Mouse (Mus musculus): ENCODE data around the gene Adamtsl1.

Adamtsl1 gene

DNA sequence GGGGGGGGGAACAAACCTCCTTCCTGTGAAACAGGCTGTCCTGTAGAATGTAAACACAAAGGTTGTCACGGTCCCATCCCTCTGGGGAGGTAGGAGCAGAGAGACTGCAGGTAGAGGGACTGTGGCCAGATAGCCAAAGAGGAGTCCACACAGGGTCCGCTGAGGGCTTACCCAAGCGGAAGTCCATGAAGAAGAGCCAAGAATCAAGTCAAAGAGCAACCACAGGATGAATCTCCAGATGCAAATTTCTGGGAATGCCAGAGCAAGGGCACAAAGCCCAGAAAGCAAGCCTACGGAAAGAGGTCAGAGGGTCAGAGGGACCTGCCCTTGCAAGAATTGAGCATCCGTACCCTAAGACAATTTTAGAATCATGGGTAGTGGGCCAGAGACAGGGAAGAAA, 677.2 kb downstream of the Adamtsl1 start:
- in situ Hi-C loops (cut with MboI, MseI): no loop called here

DNA sequence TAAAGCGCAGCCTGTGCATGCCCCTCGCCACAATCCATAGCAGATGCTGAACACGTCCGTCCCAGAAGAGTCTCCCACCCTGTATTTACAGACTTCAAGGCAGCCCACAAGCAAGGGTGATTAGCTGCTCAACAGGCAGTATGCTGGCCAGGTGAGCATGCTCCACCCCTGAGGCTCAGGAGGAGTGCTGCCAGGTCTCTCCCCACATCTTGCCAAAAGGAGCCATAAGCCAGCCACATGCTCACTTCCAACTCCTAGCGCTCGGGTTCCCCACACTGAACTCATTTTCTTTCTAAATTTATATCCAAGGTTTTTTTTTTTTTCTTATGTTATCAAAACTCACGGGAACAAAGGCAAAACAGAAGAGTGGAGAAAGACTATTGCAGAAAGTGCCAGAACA, 687.8 kb downstream of the Adamtsl1 start:
- in situ Hi-C loops (cut with MboI, MseI): no loop called here

DNA sequence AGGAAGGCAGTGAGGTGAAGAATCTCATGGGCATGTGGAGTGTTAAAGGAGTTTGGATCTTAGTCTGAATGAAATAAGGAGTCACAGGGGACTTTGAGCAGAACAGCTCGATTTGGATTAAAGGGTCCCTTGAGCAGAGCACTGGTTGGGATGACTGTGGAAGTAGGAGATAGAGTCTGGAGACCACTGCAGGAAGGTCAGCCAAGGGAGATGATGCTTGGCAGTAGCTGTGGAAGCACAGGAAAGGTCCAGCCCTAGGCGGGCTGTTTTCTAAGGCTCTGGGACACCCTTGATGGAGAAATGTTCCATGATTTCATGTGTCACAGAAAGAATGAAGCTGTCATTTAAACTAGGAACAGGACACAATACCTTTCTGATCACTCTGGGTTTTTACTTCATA, 689.3 kb downstream of the Adamtsl1 start:
- in situ Hi-C loops (cut with MboI, MseI): no loop called here

DNA sequence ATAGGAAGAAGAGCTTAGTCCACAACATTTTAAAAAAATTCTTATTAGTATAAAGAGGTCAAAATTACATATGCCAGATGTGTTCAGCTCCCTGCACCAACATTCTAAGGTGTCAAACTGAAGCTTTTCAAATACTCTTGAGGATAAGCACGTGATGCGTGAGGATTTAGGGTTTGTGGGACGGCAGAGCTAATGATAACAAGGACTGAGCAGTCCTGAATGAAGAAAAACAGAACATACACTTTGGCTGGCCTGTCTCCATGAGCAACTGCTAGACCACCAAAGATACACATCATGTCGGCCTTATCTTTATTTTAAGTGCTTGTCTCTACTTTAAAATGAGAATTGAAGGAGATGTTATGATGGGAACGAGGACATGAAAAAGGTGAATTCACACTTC, 710.9 kb downstream of the Adamtsl1 start:
- in situ Hi-C loops (cut with MboI, MseI): no loop called here

DNA sequence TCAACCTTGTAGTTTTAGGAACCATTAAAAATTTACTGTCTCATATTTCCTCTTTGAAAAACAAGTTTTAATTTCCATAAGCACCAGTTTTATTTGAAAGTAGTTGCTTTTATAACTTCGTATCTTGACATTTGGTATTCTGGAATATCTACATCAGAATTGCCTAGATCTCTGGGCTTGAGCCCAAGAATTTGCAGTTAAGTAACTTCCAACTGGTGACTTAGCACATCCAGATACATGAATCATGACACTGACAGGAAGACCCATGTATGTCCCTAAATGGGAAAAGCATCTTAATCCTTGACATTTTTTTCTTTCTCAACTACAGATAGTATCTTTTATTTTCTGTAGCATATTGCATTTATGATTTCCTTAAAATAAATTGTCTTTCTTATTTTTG, 713.1 kb downstream of the Adamtsl1 start:
- in situ Hi-C loops (cut with MboI, MseI): no loop called here

DNA sequence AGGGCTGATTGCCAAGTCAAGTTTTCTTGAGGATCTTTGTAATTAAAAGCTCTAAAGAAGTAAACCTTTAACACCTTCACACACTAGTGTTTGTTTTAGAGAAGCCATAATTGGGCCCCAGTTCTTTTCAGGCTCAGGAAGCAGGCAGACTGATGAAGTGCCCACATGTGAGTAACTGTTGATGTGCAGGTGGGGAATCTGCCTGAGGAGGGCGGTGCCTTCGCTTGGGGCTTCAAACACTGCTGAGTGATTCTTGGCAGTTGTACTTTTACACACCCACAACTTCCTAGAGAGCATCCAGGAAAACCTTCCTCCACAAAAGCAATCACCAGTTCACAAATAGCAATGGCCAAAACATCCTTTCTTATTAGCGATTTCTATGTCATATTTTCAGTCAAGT, 719.2 kb downstream of the Adamtsl1 start:
- in situ Hi-C loops (cut with MboI, MseI): no loop called here

DNA sequence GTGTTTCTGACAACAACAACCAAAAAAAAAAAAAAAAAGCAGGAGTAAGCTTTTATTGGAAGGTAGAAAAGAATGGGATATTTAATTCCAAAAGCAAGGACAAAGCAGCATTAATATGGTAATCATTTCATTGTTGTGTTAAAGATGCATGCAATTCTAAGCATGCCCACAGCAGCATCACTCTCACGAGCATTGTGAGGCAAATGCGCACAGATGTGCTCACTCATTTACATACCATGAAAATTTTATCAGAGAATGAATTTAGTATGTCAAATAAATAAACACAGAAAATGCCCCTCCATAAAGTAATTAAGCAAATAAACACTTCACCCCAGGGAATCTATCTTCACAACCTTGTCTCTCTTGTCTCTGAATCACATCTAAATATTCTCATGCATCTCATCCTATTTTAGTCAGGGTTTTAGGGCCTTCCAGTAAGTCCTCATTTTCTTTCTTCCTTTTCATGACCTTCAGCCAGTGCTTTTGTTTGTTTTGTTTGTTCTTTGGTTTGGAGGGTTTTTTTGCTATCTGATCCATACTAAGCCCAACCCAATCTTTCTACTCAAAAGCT, 728.0 kb downstream of the Adamtsl1 start:
- in situ Hi-C loops (cut with MboI, MseI): no loop called here

DNA sequence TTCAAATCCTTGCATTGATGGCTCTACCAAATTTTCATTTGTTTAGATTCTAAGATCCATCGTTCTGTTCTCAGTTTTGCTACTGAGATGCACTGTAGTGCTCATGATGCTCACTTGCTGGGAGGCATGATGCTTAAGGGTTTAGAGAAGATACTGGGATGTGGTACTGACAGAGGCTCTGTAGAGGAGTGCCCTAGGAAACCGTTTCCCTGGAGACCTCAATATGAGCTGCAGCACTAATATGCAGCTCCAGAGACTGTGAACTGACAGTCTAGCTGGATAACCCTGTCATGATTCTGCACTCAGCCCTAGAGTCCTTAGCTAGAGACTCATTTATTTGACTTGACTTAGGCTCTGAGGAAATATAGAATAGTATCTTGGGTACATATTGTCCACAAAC, 756.1 kb downstream of the Adamtsl1 start:
- in situ Hi-C loops (cut with MboI, MseI): no loop called here

DNA sequence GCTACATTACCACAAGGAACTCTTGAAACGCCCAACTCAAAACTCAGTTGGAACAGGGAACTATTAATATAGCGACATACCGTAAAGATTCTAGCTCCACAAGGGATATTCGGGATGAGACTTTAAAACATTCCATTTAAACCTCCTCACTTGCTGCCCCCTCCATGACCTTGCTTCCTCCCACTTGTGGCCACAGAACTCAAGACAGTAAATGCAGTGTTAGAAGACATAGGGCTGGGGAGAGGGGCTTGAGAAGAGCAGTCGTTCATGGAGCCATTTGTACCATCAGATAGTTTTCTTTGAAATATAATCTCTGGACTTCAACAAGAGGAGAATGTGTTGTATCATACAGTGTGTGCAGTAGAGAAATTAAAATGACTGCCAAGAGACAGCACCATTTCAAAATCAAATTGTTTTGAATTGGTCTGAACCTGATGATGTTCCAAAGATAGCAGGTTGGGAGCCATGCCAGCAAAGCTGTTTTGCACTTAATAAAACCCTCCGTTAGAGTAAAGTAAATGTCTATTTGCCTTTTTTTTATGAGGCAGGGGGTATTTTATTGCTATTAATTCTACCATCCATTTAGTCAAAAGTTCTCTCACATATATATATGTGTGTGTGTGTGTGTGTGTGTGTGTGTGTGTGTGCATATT, 759.9 kb downstream of the Adamtsl1 start:
- in situ Hi-C loops (cut with MboI, MseI): no loop called here

DNA sequence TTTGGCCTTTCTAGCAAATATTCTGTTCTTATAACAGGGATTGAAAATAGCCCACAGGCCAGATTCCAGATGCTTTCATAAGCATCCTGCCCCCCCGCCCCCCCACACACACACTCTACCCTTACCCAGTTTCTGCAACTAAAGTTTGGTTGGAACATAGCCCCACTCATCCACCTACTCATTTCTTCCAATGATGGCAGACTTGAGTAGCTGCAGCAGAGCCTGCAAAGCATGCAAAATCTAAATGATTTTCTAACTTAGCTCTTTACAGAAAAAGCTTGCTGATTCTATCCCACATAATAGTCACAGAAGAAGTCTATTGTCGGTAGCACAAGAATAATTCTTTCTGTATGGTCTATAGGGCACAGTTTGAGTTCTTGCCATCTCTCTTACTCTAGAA, 760.7 kb downstream of the Adamtsl1 start:
- in situ Hi-C loops (cut with MboI, MseI): no loop called here

DNA sequence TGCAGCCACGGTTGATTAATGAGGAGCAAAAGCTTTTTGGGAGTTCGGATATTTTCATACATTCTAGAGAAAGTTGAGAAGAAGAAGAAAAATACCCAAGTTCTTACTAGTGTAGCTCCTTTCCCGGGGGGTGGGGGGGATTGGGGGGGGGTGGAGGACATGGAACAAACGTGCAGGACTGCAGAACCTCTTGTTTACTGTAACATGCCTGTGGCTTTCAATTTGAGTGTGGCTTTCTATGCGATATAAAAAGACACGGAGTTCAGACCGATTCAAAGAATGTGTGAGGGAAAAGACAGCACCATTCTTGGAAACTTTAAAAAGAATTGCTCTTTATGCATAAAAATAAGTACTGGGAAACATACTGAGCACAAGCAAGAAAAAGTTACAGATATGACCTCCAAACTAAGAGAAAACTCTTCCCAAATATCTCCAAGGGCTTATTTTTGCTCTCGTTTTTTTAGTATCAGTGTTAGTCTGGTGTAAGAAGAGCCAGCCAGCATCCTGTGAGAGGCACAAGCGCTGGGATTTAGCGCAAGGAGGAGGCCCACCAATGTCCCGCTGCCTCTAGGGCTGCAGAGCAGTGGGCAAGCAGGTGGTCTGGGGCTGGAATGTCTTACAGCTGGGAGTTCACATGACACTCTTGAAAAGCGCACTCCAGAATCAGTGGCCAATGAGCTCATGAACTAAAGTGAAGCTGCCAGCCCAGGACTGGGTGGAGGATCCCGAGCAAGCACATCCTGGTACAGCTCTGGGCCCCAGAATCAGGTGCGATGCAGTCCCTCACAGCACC, 762.2 kb downstream of the Adamtsl1 start:
- in situ Hi-C loops (cut with MboI, MseI): no loop called here

DNA sequence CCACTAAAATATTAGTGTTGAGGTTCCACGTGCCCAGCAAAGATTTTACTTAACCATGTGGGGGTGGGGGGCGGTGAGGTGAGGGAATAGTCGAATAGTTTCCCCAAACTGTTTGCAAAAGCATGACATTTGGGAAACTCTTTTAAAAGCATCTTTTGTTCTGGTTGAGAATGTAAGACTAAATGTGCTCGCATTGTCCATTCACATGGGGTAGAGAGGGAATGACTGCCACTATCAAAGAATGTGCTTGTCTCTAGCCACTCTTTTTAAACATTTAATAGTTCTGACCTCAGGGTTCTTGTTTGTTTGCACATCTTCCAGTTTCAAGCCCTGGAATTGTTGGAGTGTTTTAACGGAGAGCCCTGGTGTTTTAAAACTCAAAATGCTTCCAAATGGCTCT, 764.6 kb downstream of the Adamtsl1 start:
- in situ Hi-C loops (cut with MboI, MseI): no loop called here

DNA sequence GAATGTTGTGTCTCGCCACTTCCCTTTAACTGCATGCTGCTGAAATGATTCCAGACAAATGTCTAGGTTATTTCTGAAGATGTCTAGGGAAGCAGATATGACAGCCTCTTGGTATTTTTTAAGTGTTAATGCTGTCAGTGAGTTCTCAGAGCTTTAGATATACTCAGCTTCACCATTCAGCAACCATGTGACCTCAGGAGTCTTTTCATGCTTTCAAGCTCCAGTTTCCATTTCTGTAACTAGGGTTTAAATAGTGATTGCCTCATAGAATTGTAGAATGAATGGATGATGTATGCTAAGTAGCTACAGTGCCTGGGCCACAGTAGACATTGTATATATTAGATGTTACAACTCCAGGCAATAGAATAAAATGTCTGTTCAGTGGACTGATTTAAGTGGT, 772.6 kb downstream of the Adamtsl1 start:
- in situ Hi-C loops (cut with MboI, MseI): no loop called here

DNA sequence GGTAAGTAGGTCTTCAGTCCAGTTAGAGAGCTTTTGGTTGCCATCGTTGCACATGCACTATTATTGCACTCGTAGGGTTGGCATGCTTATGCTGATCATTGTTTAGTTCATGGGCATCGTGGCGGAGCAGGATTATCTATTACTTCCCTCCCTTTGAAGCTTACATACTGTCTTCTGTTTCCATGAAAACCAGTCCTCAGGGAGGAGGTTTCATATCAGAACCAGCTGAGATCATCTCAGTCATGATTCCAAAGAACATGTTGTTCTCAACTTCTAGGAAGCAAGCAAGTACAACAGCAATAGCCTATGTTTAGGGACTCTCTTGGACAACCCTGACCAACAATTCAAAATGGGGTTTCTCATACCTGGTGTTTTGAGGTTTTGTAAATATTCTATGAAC, 774.3 kb downstream of the Adamtsl1 start:
- in situ Hi-C loops (cut with MboI, MseI): no loop called here

DNA sequence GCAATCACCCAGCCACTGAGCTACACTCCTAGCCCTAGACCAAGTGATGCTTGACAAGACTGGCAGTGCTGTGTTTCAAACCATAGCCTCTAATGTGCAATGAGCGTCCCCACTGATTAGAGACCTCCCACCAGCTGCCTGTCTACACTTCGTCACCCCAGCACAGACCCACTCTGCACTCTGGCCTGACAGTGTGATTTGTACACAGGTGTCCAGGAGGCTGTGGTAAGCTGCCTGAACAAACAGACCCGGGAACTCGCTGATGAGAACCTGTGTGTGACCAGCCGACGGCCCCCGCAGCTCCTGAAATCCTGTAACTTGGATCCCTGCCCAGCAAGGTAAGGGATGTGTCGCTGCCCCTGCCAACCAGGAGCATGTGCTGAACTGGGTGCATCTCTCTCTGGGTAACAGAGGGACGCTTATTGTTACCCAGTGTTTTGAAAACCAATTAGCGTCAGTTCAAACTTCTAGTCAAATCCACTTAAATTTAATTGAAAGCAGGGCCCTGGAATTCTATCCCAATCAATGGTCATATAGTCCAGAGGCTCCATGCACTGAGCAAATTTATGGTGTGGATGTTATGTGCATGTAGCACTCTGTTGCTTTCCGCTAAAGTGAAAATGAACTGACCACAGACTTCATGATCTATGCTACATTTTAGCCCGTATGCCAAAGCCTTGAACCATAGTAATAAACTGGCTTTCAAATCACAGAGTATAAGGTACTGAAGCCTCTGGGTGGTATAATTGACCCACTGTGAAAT, 775.7 kb downstream of the Adamtsl1 start:
- in situ Hi-C loops (cut with MboI, MseI): no loop called here

DNA sequence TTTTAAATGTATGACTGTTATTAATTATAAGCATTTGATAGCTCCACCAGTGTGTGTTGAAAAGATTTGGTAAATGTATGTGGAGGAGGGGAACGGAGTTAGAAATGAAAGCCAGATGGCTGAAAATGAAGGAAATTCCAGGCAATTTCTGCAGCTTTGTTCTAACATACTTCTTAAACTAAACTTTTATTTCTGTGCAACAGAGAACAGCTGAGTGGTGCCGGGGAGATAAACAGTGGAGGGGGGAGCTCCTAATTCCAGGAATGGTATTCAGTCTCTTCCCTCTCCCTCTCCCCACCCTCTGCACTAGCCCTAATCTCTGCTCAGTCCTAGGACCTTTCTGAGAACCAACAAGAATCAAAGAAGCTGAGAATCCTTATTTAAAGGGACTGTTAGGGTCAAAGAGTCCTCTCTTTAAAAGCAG, 780.9 kb downstream of the Adamtsl1 start:
- in situ Hi-C loops (cut with MboI, MseI): no loop called here

DNA sequence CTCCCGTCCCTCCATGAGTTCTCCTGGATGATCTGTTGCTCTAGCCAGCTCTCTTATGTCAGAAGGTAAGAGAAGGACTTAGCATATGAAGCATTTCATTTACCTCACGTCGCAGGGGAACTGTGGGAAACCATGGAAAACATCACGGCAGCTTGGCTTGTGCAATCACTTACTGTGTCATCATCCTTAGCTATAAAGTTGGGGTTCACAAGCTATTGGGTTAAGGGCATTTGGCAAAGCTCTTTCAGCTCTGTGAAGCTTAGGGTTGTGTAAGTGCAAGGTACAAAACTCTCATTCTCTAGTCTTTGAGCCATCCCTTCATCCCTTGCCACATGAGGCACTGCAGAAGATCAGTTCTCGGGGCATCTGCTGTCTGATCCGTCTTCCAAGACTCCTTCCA, 787.5 kb downstream of the Adamtsl1 start:
- in situ Hi-C loops (cut with MboI, MseI): no loop called here

DNA sequence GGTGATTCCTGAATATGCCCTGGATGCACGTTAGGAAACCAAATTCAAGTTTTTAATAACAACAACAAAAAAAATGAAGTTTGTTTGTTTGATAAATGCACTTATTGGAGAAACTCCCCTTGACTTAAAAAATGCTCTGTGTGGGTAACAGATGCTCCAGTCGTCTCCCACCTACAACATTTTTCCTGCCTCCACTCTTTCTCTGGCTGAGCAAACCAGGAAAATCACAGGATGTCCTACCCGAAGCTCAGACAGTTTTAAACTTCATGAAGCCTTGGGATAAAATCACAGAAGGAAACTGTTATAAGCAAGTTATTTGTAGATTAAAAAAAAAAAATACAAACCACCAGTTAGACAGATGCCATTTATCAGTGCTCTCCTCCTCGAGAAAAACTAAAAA, 788.1 kb downstream of the Adamtsl1 start:
- in situ Hi-C loops (cut with MboI, MseI): no loop called here

DNA sequence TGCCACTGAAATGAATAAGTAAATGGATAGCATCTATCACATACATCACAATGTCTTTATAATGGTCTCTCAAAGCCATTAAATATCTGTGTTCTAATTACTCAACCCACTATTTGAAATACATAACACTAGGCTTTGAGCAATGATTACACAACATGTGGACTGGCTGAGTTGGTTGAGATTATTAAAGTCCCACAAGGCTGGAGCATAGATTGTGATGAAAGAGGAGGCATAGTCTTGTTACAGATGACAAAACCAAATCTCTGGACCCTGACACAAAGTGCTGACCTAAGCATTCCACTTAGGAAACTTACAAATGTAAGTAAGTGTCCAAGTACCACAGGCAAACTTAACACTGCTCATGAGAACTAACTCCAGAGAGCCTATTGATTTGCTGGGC, 792.8 kb downstream of the Adamtsl1 start:
- in situ Hi-C loops (cut with MboI, MseI): no loop called here

DNA sequence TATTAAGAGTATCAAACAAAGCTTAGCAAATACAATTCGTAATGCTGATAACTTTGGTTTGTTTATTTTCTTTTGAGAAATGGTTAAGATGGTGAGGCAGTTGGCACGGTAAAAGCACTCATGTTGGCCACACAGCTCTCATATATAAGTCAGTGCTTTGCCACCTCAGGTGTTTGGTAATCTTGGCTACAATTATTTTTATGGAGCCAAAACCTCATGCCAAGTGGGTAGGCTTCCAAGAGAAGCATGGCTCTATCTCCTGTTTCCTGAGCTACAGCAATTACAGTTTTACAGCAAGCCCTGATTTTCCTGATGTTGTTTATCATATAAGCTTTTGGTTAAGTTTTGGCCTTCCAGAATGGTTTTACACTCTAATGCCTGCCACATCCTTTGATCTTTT, 795.2 kb downstream of the Adamtsl1 start:
- in situ Hi-C loops (cut with MboI, MseI): no loop called here

DNA sequence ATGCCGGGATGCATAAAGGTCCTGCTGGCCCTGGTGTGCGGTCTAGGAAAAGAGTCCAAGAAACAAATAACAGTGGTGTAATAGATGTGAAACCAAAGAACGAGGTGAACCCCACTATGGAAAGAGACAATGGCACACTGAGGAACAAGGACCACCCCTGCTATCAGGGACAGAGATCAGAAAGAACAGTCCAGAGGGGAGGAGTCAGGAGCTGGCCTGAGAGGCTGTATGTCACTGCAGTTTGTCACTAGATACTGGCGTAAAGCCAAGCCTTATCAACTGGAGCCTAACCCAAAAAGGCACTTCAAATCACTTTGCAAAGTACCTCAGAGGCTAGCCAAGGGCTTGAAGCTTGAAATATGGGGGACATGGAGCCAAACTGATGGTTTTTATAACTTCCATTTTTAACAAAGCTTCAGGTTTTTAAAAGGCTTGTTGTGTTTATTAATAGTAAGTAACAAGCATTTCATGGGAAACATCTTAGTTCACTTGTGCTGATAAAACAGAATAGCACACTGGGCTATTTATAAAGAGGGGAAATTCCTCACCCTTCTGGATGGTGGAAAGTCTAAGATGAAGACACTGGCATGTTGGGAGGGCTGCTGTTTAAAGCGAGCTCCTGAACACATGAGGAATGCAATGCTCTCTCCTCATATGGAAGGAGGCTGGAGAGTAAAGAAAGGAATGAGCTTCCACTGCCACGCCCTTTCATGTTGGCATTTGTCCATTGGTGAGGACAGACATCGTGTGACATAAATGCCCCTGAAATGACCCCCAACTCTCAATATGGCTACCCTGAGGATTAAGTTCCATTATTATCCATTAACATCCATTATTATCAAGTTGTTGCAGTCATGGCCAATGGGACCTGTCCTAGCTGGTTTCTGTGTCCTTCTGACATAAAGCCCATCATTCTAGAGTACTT, 797.1 kb downstream of the Adamtsl1 start:
- in situ Hi-C loops (cut with MboI, MseI): no loop called here

All from regulatory T cell (primary cell).